Mouse (Mus musculus) hindbrain, embryonic 14.5 days (tissue): ENCODE data around the gene Dlk2. TPM values are rescaled to one million over a fixed set of nuclear protein-coding genes. Genes with fewer than 3 reads are reported as not detected.

Experiments used
- ATAC-seq: fragments of 200-750 bp; cut with Nextera tagmentation; 2 replicates; pipeline ENCODE4 v1.8.0; 2017; ENCODE audit warnings: moderate number of reproducible peaks, mild to moderate bottlenecking, moderate TSS enrichment, moderate library complexity; ENCODE audit not compliant: low FRiP score
- DNase-seq: peaks from one replicate; pipeline ENCODE4 v3.0.0-alpha.2; 2015; ENCODE audit warnings: low spot score
- H3K27ac ChIP-seq: fragments of 300-500 bp; sonication (generic); 2 replicates; pipeline ENCODE4 v1.5.1; 2014; ENCODE audit warnings: mild to moderate bottlenecking, moderate library complexity
- H3K27me3 ChIP-seq: fragments of 300-500 bp; sonication (generic); 2 replicates; pipeline ENCODE4 v1.6.1; 2014; ENCODE audit warnings: mild to moderate bottlenecking, low read length, mixed read lengths; ENCODE audit not compliant: control insufficient read depth, insufficient read depth
- H3K36me3 ChIP-seq: fragments of 300-500 bp; sonication (generic); replicated peaks from 2 replicates; pipeline ENCODE4 v1.6.1; 2014; ENCODE audit not compliant: control insufficient read depth, insufficient read depth
- H3K4me1 ChIP-seq: fragments of 300-500 bp; sonication (generic); replicated peaks from 2 replicates; pipeline ENCODE4 v1.6.1; 2014; ENCODE audit warnings: antibody characterized with exemption, low read length, mixed read lengths; ENCODE audit not compliant: control insufficient read depth, insufficient read depth
- H3K4me2 ChIP-seq: fragments of 300-500 bp; sonication (generic); replicated peaks from 2 replicates; pipeline ENCODE4 v1.6.1; 2014; ENCODE audit warnings: mild to moderate bottlenecking, moderate library complexity
- H3K4me3 ChIP-seq: fragments of 300-500 bp; sonication (generic); replicated peaks from 2 replicates; pipeline ENCODE4 v1.5.1; 2014; ENCODE audit warnings: mild to moderate bottlenecking, low read length
- H3K9ac ChIP-seq: fragments of 300-500 bp; sonication (generic); 2 replicates; pipeline ENCODE4 v1.6.1; 2014
- H3K9me3 ChIP-seq: fragments of 300-500 bp; sonication (generic); 2 replicates; pipeline ENCODE4 v1.6.1; 2016; ENCODE audit warnings: low read length; ENCODE audit not compliant: control insufficient read depth
- WGBS: fragments of 180-500 bp; shearing (Covaris S2); extraction: QIAGEN DNeasy Blood & Tissue Kit; methylation state at CpG from one replicate; pipeline ENCODE4 v1.1.7; 2014; 5-methylcytosine and 5-hydroxymethylcytosine counted together
- polyA plus RNA-seq: library from polyadenylated mRNA; unstranded; fragments of >200 nt; fragmentation: Nextera tagmentation; extraction: Ambion mirVana; gene quantifications from 2 replicates; pipeline ENCODE4 v1.2.1, GENCODE M21; 2014

The Dlk2 gene
- polyA plus RNA-seq, 1 experiment from 2014 or later: 18.9 TPM

DNA sequence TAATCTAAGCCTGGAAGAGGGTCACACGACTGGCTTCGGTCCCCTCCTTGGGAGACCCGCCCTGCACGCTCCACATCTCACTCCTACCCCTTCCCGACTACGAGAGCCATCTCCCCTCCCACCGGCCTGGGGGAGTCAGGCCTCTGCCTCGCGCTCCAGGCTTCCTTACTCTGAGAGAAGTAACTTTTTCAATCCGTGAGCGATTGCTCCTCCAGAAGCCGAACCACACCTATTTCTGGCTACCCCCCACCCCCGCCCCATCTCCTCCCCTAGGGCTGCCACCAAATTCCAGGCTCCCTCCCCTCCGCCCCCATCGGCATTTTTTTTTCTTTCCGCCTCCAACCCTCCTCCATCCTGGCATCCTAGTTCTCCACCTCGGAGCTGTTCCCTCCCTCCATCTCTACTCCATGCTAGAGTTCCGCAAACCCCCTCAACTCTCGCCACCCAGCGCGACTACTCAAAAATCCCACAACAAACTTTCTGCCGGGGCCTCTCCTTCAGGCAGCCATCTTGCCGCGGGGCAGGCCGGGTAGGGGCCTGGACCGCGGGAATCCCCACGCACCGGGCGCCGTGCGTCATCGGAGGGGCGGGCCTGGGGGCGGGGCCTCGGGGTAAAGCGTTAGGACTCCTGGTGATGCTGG, 14.6 kb upstream of the Dlk2 start, which contains the start of gene Tjap1:
Gene Tjap1 (minus strand): TSS at position 544 of the 641 bp plus-strand sequence.
- Histone ChIP-seq H3K4me2 (peak within 1 kb of the TSS; percentile 95), H3K36me3 (peaks cover 10% of the 10 kb centered on the region), H3K4me3 (peak within 1 kb of the TSS; percentile 65), H3K27ac (peak within 1 kb of the TSS; percentile 66), H3K9ac (peak within 1 kb of the TSS; percentile 71), H3K4me1 (peaks cover 12% of the 10 kb centered on the region), H3K9me3 (no peaks in the 10 kb centered on the region), H3K27me3 (no peaks in the 10 kb centered on the region)
- ATAC-seq (peak; percentile 97), DNase-seq (peak; percentile 89)
- WGBS: under 1% methylated on average over 37 of the region's 37 CpGs

DNA sequence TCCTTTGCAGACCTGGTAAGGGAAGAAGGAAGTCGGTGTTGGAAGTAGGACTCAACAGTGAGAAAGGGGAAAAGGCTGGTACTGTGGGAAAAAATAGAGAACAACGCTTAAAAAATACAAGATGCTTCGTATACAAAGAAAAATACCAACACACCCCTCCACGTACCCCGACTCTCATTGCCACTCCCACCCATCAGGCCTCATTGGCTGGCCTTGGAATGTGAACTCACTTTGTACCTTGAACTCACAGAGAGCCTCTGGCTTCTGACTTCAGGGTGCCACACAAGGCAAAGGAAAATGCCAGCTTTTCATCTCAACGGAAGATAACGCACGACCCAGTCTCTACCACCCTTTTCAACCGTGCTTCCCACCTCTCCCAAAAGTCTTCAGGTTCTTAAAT, 14.1 kb upstream of the Dlk2 start:
- Histone ChIP-seq H3K27ac (no peak overlapping the region), H3K4me1 (peaks cover 12% of the 10 kb centered on the region), H3K4me3 (peak overlapping the region; percentile 65), H3K4me2 (peak overlapping the region; percentile 95), H3K27me3 (no peaks in the 10 kb centered on the region), H3K36me3 (peaks cover 10% of the 10 kb centered on the region), H3K9me3 (no peaks in the 10 kb centered on the region), H3K9ac (no peak overlapping the region; the same call in 1 of the 2 replicates)
- ATAC-seq (0 out of 2 replicates have a peak, but pooled peaks have one; percentile 41), DNase-seq (no peak)
- WGBS: 25% methylated on average over 9 of the region's 9 CpGs

- Histone ChIP-seq H3K9me3 (no peaks in the 10 kb centered on the region), H3K4me1 (peaks cover 12% of the 10 kb centered on the region), H3K27ac (no peak overlapping the region), H3K9ac (no peak overlapping the region), H3K36me3 (peaks cover 4% of the 10 kb centered on the region), H3K4me3 (no peak overlapping the region), H3K4me2 (no peak overlapping the region), H3K27me3 (no peaks in the 10 kb centered on the region)
- 82% methylated on average over 8 of the region's 8 CpGs for WGBS
- DNase-seq (no peak), ATAC-seq (no peak)
Measured at GRCm38 (mm10) chr17:46283911-46284310, 13.3 kb upstream of the Dlk2 start.

DNA sequence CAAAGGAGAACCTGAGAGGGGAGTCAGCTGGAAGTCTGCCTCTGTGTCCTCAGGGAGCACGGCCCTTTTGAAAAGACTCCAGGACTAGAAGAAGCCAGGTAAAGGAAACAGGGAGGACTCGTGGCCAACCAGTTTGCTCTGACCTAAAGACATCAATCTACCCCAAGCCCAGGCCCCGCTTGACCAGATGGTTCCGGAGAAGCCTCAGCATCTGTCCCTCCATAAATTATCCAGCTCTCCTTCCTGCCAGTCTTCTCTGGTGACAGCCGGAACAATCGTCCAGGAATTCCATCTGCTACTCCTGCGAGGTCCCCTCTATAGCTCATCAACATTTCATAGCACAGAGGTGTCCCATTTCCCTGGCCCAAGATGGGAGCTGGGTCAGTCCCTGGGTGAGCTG, 12.6 kb upstream of the Dlk2 start:
- no peaks in the 10 kb centered on the region for H3K9me3 ChIP-seq

DNA sequence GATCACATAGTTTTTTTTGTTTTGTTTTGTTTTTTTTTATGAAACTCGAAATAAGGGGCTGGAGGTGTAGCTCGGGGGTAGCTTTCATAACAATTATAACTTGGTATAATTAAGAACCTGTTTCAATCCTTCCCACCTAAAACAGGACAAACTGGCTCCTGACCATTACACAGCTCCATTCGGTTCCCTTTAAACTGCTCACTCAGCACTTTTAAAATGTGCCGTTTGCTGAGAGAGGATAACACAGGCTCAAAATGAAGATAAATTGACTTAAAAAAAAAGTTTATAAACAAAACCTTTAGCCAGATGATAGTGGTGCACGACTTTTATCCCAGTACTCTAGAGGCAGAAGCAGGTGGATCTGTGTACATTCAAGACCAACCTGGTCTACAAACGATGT, 11.8 kb upstream of the Dlk2 start:
- Histone ChIP-seq H3K4me3 (no peak overlapping the region), H3K9ac (no peak overlapping the region), H3K9me3 (no peaks in the 10 kb centered on the region), H3K4me1 (peaks cover 12% of the 10 kb centered on the region), H3K27ac (no peak overlapping the region), H3K27me3 (no peaks in the 10 kb centered on the region), H3K4me2 (no peak overlapping the region), H3K36me3 (no peaks in the 10 kb centered on the region)
- DNase-seq (no peak), ATAC-seq (no peak)
- 78% methylated on average over 6 of the region's 6 CpGs for WGBS

More for the DNA sequence above, 12.6 kb upstream of the Dlk2 start:
- Histone ChIP-seq H3K27me3 (no peaks in the 10 kb centered on the region), H3K4me1 (peaks cover 12% of the 10 kb centered on the region), H3K27ac (no peak overlapping the region), H3K4me3 (no peak overlapping the region), H3K9ac (no peak overlapping the region), H3K36me3 (no peaks in the 10 kb centered on the region; the same call in 1 of the 2 replicates), H3K4me2 (no peak overlapping the region)
- no peak for ATAC-seq
- 43% methylated on average over 7 of the region's 7 CpGs for WGBS
- no peak for DNase-seq

DNA sequence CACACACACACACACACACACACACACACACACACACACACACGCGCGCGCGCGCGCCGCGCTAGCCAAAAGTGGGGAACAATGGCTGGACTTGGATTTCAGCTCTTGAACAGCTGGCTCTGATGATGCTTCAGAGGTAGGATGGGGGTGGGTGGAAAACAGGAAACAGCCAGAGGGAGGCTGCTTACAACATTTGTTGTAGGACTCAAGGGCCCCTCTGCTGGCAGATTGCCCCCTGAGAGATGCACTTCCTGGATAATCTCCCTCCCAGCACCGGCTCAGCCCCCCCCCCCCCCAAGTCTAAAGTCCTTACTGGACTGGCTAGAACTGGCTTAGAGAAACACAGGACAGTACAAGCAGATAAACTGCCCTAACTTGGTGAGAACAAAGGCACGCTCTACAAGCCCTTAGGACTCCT, 9.5 kb upstream of the Dlk2 start:
- H3K9ac ChIP-seq: no peak overlapping the region
- H3K4me3 ChIP-seq: no peak overlapping the region
- WGBS: 63% methylated on average over 11 of the region's 11 CpGs
- ATAC-seq (no peak), DNase-seq (no peak)
- H3K4me2 ChIP-seq: no peak overlapping the region
- no peaks in the 10 kb centered on the region for H3K36me3 ChIP-seq
- H3K27ac ChIP-seq: peak overlapping the region; percentile 43; the same call in 1 of the 2 replicates
- H3K9me3 ChIP-seq: no peaks in the 10 kb centered on the region
- no peaks in the 10 kb centered on the region for H3K4me1 ChIP-seq
- H3K27me3 ChIP-seq: no peaks in the 10 kb centered on the region

DNA sequence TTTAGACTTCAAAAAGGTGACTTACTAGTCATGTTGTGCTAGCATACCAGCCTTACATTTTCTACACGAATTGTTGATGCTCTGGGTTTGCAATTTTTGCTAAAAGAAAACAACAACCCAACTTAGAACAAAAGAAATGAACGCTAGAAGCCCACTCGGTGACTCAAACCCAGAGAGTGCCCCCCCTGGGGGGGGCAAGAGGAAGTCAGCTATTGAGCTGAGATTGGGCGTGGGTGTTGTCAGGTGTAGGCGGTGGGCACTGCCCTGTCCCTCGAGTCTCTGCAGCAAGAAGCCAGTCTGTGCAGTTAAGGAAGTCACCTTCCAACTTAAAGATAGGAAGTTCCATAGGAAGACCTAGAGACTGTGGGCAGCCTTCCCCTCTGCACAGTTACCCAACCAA, 620 bp upstream of the Dlk2 start:
- no peaks in the 10 kb centered on the region for H3K9me3 ChIP-seq
- peak overlapping the region; percentile 89; the same call in 1 of the 2 replicates for H3K9ac ChIP-seq
- ATAC-seq (no peak), DNase-seq (no peak)
- peaks cover 8% of the 10 kb centered on the region; the same call in 1 of the 2 replicates for H3K4me1 ChIP-seq
- peak overlapping the region; percentile 78 for H3K4me2 ChIP-seq
- peaks cover 37% of the 10 kb centered on the region for H3K27me3 ChIP-seq
- peak overlapping the region; percentile 88 for H3K4me3 ChIP-seq
- H3K36me3 ChIP-seq: peaks cover 4% of the 10 kb centered on the region; the same call in 1 of the 2 replicates
- WGBS: 48% methylated on average over 6 of the region's 6 CpGs
- H3K27ac ChIP-seq: peak overlapping the region; percentile 82; the same call in 1 of the 2 replicates

GRCm38 (mm10) chr17:46297028-46297363, 225 bp upstream of the Dlk2 start:
- H3K4me3 ChIP-seq: peak overlapping the region; percentile 88

DNA sequence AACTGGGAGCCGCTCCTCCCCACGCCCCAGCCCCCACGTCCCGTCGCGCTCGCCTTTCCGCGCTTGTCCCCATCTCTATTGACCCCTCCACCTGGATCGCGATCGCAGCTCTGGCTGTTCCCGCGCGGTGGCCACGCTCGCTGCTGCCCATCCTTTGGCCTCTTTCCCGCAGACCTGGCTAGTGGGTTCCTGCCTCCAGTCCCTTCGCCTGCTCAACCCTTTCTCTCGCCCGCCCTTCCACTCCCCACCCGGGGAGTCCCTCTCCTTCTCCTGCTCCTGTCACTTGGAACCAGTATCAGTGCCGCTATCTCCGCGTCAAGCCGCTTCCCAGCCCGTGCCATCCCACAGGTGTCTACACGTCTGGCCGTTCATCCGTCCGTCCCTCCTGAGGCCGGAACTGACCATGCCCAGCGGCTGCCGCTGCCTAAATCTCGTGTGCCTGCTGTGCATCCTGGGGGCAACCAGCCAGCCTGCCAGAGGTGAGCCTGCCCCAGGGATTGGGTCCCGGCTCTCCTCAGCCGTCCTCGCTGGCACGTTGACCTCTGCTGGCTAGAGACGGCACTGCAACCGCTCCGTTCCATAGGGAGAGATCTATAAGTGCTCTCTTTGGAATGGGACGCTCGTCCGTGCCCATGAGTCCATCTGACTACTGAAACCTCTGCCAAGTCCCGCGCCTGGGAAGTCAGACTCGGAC, 1.1 kb downstream of the Dlk2 start:
- peak overlapping the region; percentile 82 for H3K27ac ChIP-seq
- peak overlapping the region; percentile 78 for H3K4me2 ChIP-seq
- H3K9me3 ChIP-seq: no peaks in the 10 kb centered on the region
- WGBS: under 1% methylated on average over 47 of the region's 48 CpGs
- H3K4me1 ChIP-seq: peaks cover 8% of the 10 kb centered on the region; the same call in 1 of the 2 replicates
- peaks cover 18% of the 10 kb centered on the region for H3K36me3 ChIP-seq
- peak overlapping the region; percentile 88 for H3K4me3 ChIP-seq
- peak; percentile 82 for DNase-seq
- peak overlapping the region; percentile 89 for H3K9ac ChIP-seq
- peaks cover 31% of the 10 kb centered on the region for H3K27me3 ChIP-seq
- ATAC-seq: peak; percentile 73

More at GRCm38 (mm10) chr17:46297028-46297363, 225 bp upstream of the Dlk2 start:
- H3K27me3 ChIP-seq: peaks cover 37% of the 10 kb centered on the region
- H3K36me3 ChIP-seq: peaks cover 6% of the 10 kb centered on the region; the same call in 1 of the 2 replicates
- WGBS: 11% methylated on average over 6 of the region's 6 CpGs
- H3K4me2 ChIP-seq: peak overlapping the region; percentile 78
- H3K27ac ChIP-seq: peak overlapping the region; percentile 82
- H3K4me1 ChIP-seq: peaks cover 8% of the 10 kb centered on the region; the same call in 1 of the 2 replicates
- no peaks in the 10 kb centered on the region for H3K9me3 ChIP-seq
- DNase-seq (no peak), ATAC-seq (no peak)
- H3K9ac ChIP-seq: peak overlapping the region; percentile 89
